Mouse (Mus musculus) heart, postnatal 0 days (tissue): ENCODE measurements around the gene Mcrip1. TPM values are rescaled to one million over a fixed set of nuclear protein-coding genes. Genes with fewer than 3 reads are reported as not detected.

ENCODE experiments used
- ATAC-seq: fragments of 200-750 bp; cut with Nextera tagmentation; 2 replicates; pipeline ENCODE4 v1.8.0; 2017; ENCODE audit warnings: low read depth, moderate number of reproducible peaks, moderate library complexity; ENCODE audit not compliant: insufficient read depth
- DNase-seq: peaks from one replicate; pipeline ENCODE4 v3.0.0-alpha.2; 2016; ENCODE audit warnings: low spot score
- H3K27ac ChIP-seq: fragments of 300-500 bp; sonication (generic); 2 replicates; pipeline ENCODE4 v1.5.1; 2014; ENCODE audit warnings: low read depth, mild to moderate bottlenecking
- H3K27me3 ChIP-seq: fragments of 300-500 bp; sonication (generic); 2 replicates; pipeline ENCODE4 v1.6.1; 2014; ENCODE audit warnings: low read length, mixed read lengths; ENCODE audit not compliant: control insufficient read depth, insufficient read depth
- H3K36me3 ChIP-seq: fragments of 300-500 bp; sonication (generic); replicated peaks from 2 replicates; pipeline ENCODE4 v1.6.1; 2014; ENCODE audit warnings: low read length, mixed read lengths; ENCODE audit not compliant: control insufficient read depth, insufficient read depth
- H3K4me1 ChIP-seq: fragments of 300-500 bp; sonication (generic); 2 replicates; pipeline ENCODE4 v1.6.1; 2014; ENCODE audit warnings: antibody characterized with exemption; ENCODE audit not compliant: control insufficient read depth, insufficient read depth
- H3K4me2 ChIP-seq: fragments of 300-500 bp; sonication (generic); 2 replicates; pipeline ENCODE4 v1.6.1; 2014; ENCODE audit warnings: low read depth, mild to moderate bottlenecking, low read length, moderate library complexity
- H3K4me3 ChIP-seq: fragments of 300-500 bp; sonication (generic); 2 replicates; pipeline ENCODE4 v1.5.1; 2014; ENCODE audit warnings: low read depth, low read length
- H3K9ac ChIP-seq: fragments of 300-500 bp; sonication (generic); replicated peaks from 2 replicates; pipeline ENCODE4 v1.6.1; 2014; ENCODE audit warnings: low read depth, low read length, mixed read lengths
- H3K9me3 ChIP-seq: fragments of 300-500 bp; sonication (generic); replicated peaks from 2 replicates; pipeline ENCODE4 v1.6.1; 2016; ENCODE audit warnings: low read length; ENCODE audit not compliant: control insufficient read depth
- CTCF ChIP-seq: IDR thresholded peaks from 2 replicates; pipeline ENCODE4 v1.5.1; 2016; ENCODE audit warnings: antibody characterized with exemption, control low read depth, low read depth
- EP300 ChIP-seq: IDR thresholded peaks from 2 replicates; pipeline ENCODE4 v1.6.1; 2016; ENCODE audit warnings: antibody characterized with exemption, low read depth
- WGBS: fragments of 180-500 bp; shearing (Covaris S2); extraction: QIAGEN DNeasy Blood & Tissue Kit; methylation state at CpG from one replicate; pipeline ENCODE4 v1.1.7; 2014; 5-methylcytosine and 5-hydroxymethylcytosine counted together
- polyA plus RNA-seq: library from polyadenylated mRNA; unstranded; fragments of >200 nt; fragmentation: Nextera tagmentation; extraction: Ambion mirVana; gene quantifications from 2 replicates; pipeline ENCODE4 v1.2.1, GENCODE M21; 2015
- total RNA-seq: library from RNA; depleted of rRNA; stranded (reverse); fragments of >200 nt; gene quantifications from 2 replicates; pipeline ENCODE4 v1.2.3, GENCODE M21; 2014; ENCODE audit warnings: low replicate concordance

Gene Mcrip1
- total and polyA plus RNA-seq, 2 experiments from 2014 or later: 93.5 to 138 TPM

DNA sequence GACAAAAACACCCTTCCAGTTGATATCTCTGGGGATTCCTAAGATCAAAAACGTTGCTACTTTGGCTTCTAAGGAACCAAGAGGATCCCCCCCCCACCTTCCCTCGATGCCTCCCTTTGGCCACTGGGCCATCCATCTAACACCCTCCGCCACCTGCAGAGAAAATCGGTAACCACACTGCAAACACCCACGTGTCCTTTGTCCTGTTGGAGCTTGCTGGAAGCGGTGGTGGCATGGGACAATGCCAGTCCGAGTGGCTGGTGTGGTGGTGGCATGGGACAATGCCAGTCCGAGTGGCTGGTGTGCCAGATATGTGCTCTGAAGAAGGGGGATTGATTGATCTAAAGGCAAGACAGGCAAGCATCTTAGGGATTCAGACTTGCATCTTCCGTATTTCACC is 17.9 kb downstream of the Mcrip1 start:
- no peak overlapping the region for H3K4me2 ChIP-seq
- H3K27me3 ChIP-seq: peaks cover 64% of the 10 kb centered on the region
- 30% methylated on average over 9 of the region's 9 CpGs for WGBS
- DNase-seq (no peak), ATAC-seq (no peak)
- TF ChIP-seq CTCF: no peak
- TF ChIP-seq EP300: no peak
- H3K4me1 ChIP-seq: peaks cover 7% of the 10 kb centered on the region
- H3K27ac ChIP-seq: no peak overlapping the region
- no peaks in the 10 kb centered on the region for H3K9me3 ChIP-seq
- H3K4me3 ChIP-seq: no peak overlapping the region
- H3K36me3 ChIP-seq: no peaks in the 10 kb centered on the region
- no peak overlapping the region for H3K9ac ChIP-seq

GRCm38 (mm10) chr11:120530085-120530964 is 19.2 kb downstream of the Mcrip1 start, which contains the start of gene Gcgr:
Gcgr (plus strand) TSS chr11:120530699.
- Histone ChIP-seq H3K27ac (no peak within 1 kb of the TSS), H3K27me3 (peaks cover 62% of the 10 kb centered on the region), H3K9me3 (no peaks in the 10 kb centered on the region), H3K36me3 (no peaks in the 10 kb centered on the region), H3K4me1 (peaks cover 7% of the 10 kb centered on the region), H3K4me3 (peak within 1 kb of the TSS; percentile 47), H3K4me2 (peak within 1 kb of the TSS; percentile 66), H3K9ac (peak within 1 kb of the TSS; percentile 37; the same call in 1 of the 2 replicates)
- WGBS: 11% methylated on average over 43 of the region's 62 CpGs
- DNase-seq (no peak), ATAC-seq (peak; percentile 39; the same call in 1 of the 2 replicates)
- TF ChIP-seq CTCF (no peak), EP300 (no peak)

- Histone ChIP-seq H3K4me1 (peaks cover 7% of the 10 kb centered on the region), H3K27ac (no peak overlapping the region), H3K27me3 (peaks cover 60% of the 10 kb centered on the region), H3K9me3 (no peaks in the 10 kb centered on the region), H3K9ac (no peak overlapping the region), H3K4me2 (no peak overlapping the region), H3K4me3 (no peak overlapping the region), H3K36me3 (no peaks in the 10 kb centered on the region)
- 58% methylated on average over 4 of the region's 4 CpGs for WGBS
- DNase-seq (no peak), ATAC-seq (no peak)
- TF ChIP-seq EP300 (no peak), CTCF (no peak)
Observed at GRCm38 (mm10) chr11:120528903-120529302, 20.6 kb downstream of the Mcrip1 start.

DNA sequence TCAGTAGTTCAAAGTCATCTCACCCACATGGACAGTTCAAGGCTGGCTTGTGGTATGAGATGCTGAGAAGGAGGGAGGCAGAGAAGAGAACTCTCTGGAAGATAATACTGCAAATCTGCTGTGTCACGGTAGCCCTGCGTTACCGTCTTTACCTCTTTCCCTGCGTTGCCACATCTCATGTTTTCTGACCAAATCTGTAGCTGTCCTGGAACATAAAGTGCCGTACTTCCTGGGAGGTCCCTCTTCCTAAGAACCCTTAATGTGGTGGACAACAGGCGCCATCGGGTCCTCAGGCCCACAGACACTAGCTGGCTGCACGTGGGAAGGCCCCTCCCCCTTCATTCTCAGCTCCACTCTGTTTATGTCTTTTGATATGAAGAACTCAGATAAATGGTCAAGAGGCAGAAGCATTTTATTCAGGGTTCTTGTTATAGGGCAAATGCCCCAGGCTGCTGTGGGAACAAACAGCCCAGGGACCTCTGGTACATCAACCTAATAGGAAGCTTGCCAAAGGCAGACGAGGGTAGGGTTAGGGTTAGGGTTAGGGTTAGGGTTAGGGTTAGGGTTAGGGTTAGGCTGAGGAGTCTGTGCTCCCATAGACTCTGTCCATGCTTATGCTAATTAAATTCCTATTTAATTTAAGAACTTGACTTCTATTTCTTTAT is 21.7 kb downstream of the Mcrip1 start:
- TF ChIP-seq CTCF (no peak), EP300 (no peak)
- Histone ChIP-seq H3K4me3 (no peak overlapping the region), H3K9ac (no peak overlapping the region), H3K4me1 (peaks cover 7% of the 10 kb centered on the region), H3K4me2 (no peak overlapping the region), H3K9me3 (no peaks in the 10 kb centered on the region), H3K36me3 (no peaks in the 10 kb centered on the region), H3K27ac (no peak overlapping the region), H3K27me3 (peaks cover 51% of the 10 kb centered on the region)
- 73% methylated on average over 9 of the region's 9 CpGs for WGBS
- DNase-seq (no peak), ATAC-seq (no peak)

DNA sequence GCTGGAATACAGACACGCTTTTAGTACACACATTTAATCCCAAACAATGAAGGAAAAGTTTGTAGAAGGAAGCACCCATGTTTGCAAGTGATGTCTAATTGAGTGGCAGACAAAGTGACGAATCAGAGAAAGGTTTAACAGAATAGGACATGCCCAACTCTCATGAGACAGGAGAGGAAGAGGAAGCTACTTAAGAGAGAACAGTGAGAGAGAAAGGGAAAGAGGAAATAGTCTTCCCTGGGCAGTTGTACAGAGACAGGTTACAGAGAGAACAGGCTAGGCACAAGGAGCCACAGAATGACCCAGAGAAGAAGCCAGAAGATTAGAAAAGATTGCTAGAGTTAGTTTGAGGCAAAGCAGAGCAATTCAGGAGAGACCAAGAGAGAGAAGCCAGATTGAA is 23.6 kb downstream of the Mcrip1 start:
- ATAC-seq (no peak), DNase-seq (no peak)
- TF ChIP-seq CTCF (no peak), EP300 (no peak)
- H3K4me3 ChIP-seq: no peak overlapping the region
- peaks cover 5% of the 10 kb centered on the region for H3K4me1 ChIP-seq
- no peak overlapping the region for H3K4me2 ChIP-seq
- no peaks in the 10 kb centered on the region for H3K36me3 ChIP-seq
- no peaks in the 10 kb centered on the region for H3K9me3 ChIP-seq
- 63% methylated on average over 2 of the region's 2 CpGs for WGBS
- no peak overlapping the region for H3K9ac ChIP-seq
- peaks cover 32% of the 10 kb centered on the region for H3K27me3 ChIP-seq
- H3K27ac ChIP-seq: no peak overlapping the region
